Mouse (Mus musculus): ENCODE measurements at regions not wholly inside any gene's neighbourhood (a gene's known extent, or its start where the extent isn't known, plus 50 kb on each side); places are given as distances from the start of the nearest gene placed in this dataset.

DNA sequence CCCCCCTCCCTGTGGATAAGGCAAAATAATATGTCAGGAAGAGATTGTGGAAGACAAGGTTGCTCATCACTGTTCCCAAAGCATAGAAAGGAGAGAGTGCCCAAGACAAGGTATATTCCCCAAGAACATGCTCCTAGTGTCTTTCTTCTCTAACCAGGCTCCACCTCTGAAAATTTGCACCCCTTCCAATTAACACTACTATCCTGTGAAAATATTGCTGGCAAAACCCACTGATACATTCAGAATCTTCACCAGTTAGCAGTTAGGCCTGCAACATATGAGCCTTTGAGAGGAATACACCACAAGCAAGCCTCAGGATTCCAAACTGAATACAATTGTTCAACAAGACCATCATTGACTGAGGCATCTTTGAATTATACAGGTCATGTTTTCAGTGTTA lies 323.9 kb upstream of the Tle1 start:
- TF ChIP-seq CTCF (IDR thresholded peaks at IDR 0.05; ENCODE audit: low read depth, low read length) (no peak), POLR2A (IDR thresholded peaks at IDR 0.05; ENCODE audit: extremely low read depth, insufficient read depth, low read length) (no peak)
